Mouse (Mus musculus) thymus, postnatal 25 days (tissue): ENCODE results near the gene Actl10.

Experiments
- DNase-seq: peaks from one replicate; pipeline ENCODE4 v3.0.0; 2022

Actl10 gene

GRCm38 (mm10) chr2:154583906-154584872 lies 32.6 kb downstream of the Actl10 start:
- DNase-seq, result no peak

GRCm38 (mm10) chr2:154584931-154585601 lies 33.5 kb downstream of the Actl10 start:
- DNase-seq, result no peak

- DNase-seq, result peak; percentile 74
These were observed 34.8 kb downstream of the Actl10 start for GRCm38 (mm10) chr2:154586405-154586804.

GRCm38 (mm10) chr2:154589051-154589450 lies 37.5 kb downstream of the Actl10 start:
- DNase-seq, result no peak

- no peak for DNase-seq
These were observed 39.7 kb downstream of the Actl10 start for GRCm38 (mm10) chr2:154591239-154591638.

- peak; percentile 69 for DNase-seq
These were observed 41.4 kb downstream of the Actl10 start for GRCm38 (mm10) chr2:154593025-154593424.

- DNase-seq, result no peak
These were observed 44.2 kb downstream of the Actl10 start for GRCm38 (mm10) chr2:154595775-154596174.

GRCm38 (mm10) chr2:154597399-154597798 lies 45.8 kb downstream of the Actl10 start:
- DNase-seq, result no peak

- no peak for DNase-seq
These were observed 49.0 kb downstream of the Actl10 start for GRCm38 (mm10) chr2:154600586-154600985.

GRCm38 (mm10) chr2:154601324-154601723 lies 49.7 kb downstream of the Actl10 start:
- DNase-seq, result no peak
